Mouse (Mus musculus) forebrain, embryonic 12.5 days (tissue): ENCODE measurements around the gene Perm1. TPM values are rescaled to one million over a fixed set of nuclear protein-coding genes. Genes with fewer than 3 reads are reported as not detected.

Experiments
- ATAC-seq: fragments of 200-750 bp; cut with Nextera tagmentation; 2 replicates; pipeline ENCODE4 v1.8.0; 2017; ENCODE audit warnings: moderate TSS enrichment; ENCODE audit not compliant: low FRiP score
- H3K27ac ChIP-seq: fragments of 300-500 bp; sonication (generic); 2 replicates; pipeline ENCODE4 v1.5.1; 2016; ENCODE audit warnings: mild to moderate bottlenecking
- H3K27me3 ChIP-seq: fragments of 300-500 bp; sonication (generic); 2 replicates; pipeline ENCODE4 v1.6.1; 2016; ENCODE audit warnings: mild to moderate bottlenecking
- H3K36me3 ChIP-seq: fragments of 300-500 bp; sonication (generic); replicated peaks from 2 replicates; pipeline ENCODE4 v1.6.1; 2016; ENCODE audit warnings: mild to moderate bottlenecking
- H3K4me1 ChIP-seq: fragments of 300-500 bp; sonication (generic); 2 replicates; pipeline ENCODE4 v1.6.1; 2016
- H3K4me2 ChIP-seq: fragments of 300-500 bp; sonication (generic); 2 replicates; pipeline ENCODE4 v1.6.1; 2016; ENCODE audit warnings: mild to moderate bottlenecking, moderate library complexity
- H3K4me3 ChIP-seq: fragments of 300-500 bp; sonication (generic); replicated peaks from 2 replicates; pipeline ENCODE4 v1.5.1; 2016; ENCODE audit warnings: mild to moderate bottlenecking
- H3K9ac ChIP-seq: fragments of 300-500 bp; sonication (generic); 2 replicates; pipeline ENCODE4 v1.6.1; 2016; ENCODE audit warnings: mild to moderate bottlenecking
- H3K9me3 ChIP-seq: fragments of 300-500 bp; sonication (generic); 2 replicates; pipeline ENCODE4 v1.6.1; 2016
- WGBS: fragments of 180-500 bp; shearing (Covaris S2); methylation state at CpG from one replicate; pipeline ENCODE4 v1.1.7; 2016; 5-methylcytosine and 5-hydroxymethylcytosine counted together
- microRNA-seq: library from miRNA; unstranded; fragments of <30 nt; microRNA quantifications from one replicate; pipeline ENCODE4, GENCODE M21; 2017
- polyA plus RNA-seq: library from polyadenylated mRNA; unstranded; fragments of >200 nt; fragmentation: Nextera tagmentation; extraction: Ambion mirVana; gene quantifications from 2 replicates; pipeline ENCODE4 v1.2.1, GENCODE M21; 2016

Gene Perm1
- polyA plus RNA-seq, 1 experiment from 2014 or later = 2.4 TPM

GRCm38 (mm10) chr4:156255078-156255839 lies 39.6 kb downstream of the Perm1 start, which contains the start of gene Samd11:
Gene Samd11 (minus strand): TSS chr4:156255657.
- Histone ChIP-seq H3K36me3 (no peaks in the 10 kb centered on the region), H3K9me3 (no peaks in the 10 kb centered on the region), H3K4me2 (peak within 1 kb of the TSS; percentile 42), H3K4me3 (peak within 1 kb of the TSS; percentile 21), H3K4me1 (peaks cover 20% of the 10 kb centered on the region), H3K27me3 (peaks cover 45% of the 10 kb centered on the region), H3K27ac (no peak within 1 kb of the TSS), H3K9ac (0 out of 2 replicates have a peak within 1 kb of the TSS, but pooled peaks have one; percentile 13)
- WGBS = 2% methylated on average over 26 of the region's 26 CpGs
- ATAC-seq = peak; percentile 42; the same call in 1 of the 2 replicates

Small RNA genes lying within 50 kb of the gene (microRNA-seq; reads per million reads assigned to microRNA genes)
- gene Mir7658 = 8.5 reads per million, percentile 25 among the genes with 10 or more reads in this experiment

Other genes with a start within 250 kb of the Perm1 start
- 16.4 and 18.6 TPM in 2 replicates for gene B3galt6, start 223.2 kb upstream of the Perm1 start, polyA plus RNA-seq
- 115 and 117 TPM in 2 replicates for gene Sdf4, start 223.0 kb upstream of the Perm1 start, polyA plus RNA-seq
- gene Tnfrsf4, start 202.0 kb upstream of the Perm1 start, polyA plus RNA-seq = 0.70 and 1.2 TPM in 2 replicates
- 1.3 and 1.4 TPM in 2 replicates for gene Tnfrsf18, start 189.7 kb upstream of the Perm1 start, polyA plus RNA-seq
- 0.22 and 0.37 TPM in 2 replicates for gene Ttll10, start 156.5 kb upstream of the Perm1 start, polyA plus RNA-seq
- 68.9 and 69.0 TPM in 2 replicates for gene 9430015G10Rik, start 105.9 kb upstream of the Perm1 start, polyA plus RNA-seq
- 1.2 and 1.3 TPM in 2 replicates for gene Rnf223, start 85.4 kb upstream of the Perm1 start, polyA plus RNA-seq
- 139 and 152 TPM in 2 replicates for gene Agrn, start 18.4 kb upstream of the Perm1 start, polyA plus RNA-seq
- gene Isg15, start 15.1 kb upstream of the Perm1 start, polyA plus RNA-seq = 0.64 and 0.79 TPM in 2 replicates
- 7.1 and 8.2 TPM in 2 replicates for gene AW011738, start 12.6 kb upstream of the Perm1 start, polyA plus RNA-seq
- 27.6 and 28.5 TPM in 2 replicates for gene Plekhn1, start 19.0 kb downstream of the Perm1 start, polyA plus RNA-seq
- gene Noc2l, start 20.1 kb downstream of the Perm1 start, polyA plus RNA-seq = 90.4 and 95.7 TPM in 2 replicates
- 0.95 and 2.0 TPM in 2 replicates for gene Samd11, start 39.8 kb downstream of the Perm1 start, polyA plus RNA-seq
- not detected in 2 replicates for gene Vmn2r-ps159, start 115.2 kb downstream of the Perm1 start, polyA plus RNA-seq